Mouse (Mus musculus): ENCODE data around the gene Pdzd2. TPM values are rescaled to one million over a fixed set of nuclear protein-coding genes. Genes with fewer than 3 reads are reported as not detected.

The Pdzd2 gene
- polyA plus RNA-seq, 1 experiment = 9.3 TPM

DNA sequence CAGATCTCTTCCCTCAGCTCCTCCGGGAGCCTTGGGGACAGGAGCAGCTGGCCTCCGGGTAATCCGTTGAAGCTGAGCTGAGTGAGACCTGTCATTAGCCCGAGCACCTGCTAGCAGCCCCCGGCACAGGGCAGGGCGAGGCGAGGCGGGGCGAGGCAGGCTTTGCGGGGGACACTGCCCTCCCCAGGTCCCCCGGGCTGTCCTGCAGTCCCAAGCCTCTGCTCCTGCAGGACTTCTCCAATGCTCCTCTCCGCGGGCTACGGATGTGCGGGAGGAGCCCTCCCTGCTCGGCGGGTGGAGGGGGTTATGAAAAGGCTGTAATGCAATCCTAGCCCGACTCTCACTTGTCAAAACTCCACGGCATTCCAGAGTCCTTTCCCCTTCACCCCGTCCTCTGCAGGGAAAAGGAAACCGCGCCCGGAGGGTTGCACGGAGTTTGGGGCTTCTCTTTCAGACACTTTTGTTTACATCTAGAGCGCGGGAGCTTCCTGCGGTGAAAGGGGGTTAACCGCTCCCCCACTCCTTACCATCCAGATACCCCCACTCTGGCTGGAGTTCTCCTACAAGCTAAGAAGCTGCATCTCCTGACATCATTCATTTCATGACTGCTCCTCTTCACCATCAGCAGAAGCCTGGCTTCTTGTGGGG, 190.3 kb downstream of the Pdzd2 start:
- Histone ChIP-seq H3K36me3 (ENCODE audit: control insufficient read depth, insufficient read depth, low read length) (no peaks in the 10 kb centered on the region), H3K4me3 (ENCODE audit: control insufficient read depth, low read depth, low read length) (peak overlapping the region; percentile 75), H3K27me3 (ENCODE audit: control insufficient read depth, insufficient read depth, low read length) (no peaks in the 10 kb centered on the region), H3K4me1 (ENCODE audit: control insufficient read depth, insufficient read depth, low read length) (peaks cover 8% of the 10 kb centered on the region), H3K27ac (ENCODE audit: control insufficient read depth, insufficient read depth, low read depth, low read length) (peak overlapping the region; percentile 14)
- TF ChIP-seq CTCF (IDR thresholded peaks at IDR 0.05; ENCODE audit: control insufficient read depth, insufficient read depth, insufficient replicate concordance, low read depth, low read length) (no peak), POLR2A (IDR thresholded peaks at IDR 0.05; ENCODE audit: control insufficient read depth, low read depth, low read length) (no peak)

- no peak for TF ChIP-seq POLR2A (IDR thresholded peaks at IDR 0.05; ENCODE audit: control insufficient read depth, low read depth, low read length)
- TF ChIP-seq CTCF (IDR thresholded peaks at IDR 0.05; ENCODE audit: control insufficient read depth, insufficient read depth, insufficient replicate concordance, low read depth, low read length) = no peak
- H3K27ac ChIP-seq (ENCODE audit: control insufficient read depth, insufficient read depth, low read depth, low read length) = no peak overlapping the region
- peak overlapping the region; percentile 75; the same call in 1 of the 2 replicates for H3K4me3 ChIP-seq (ENCODE audit: control insufficient read depth, low read depth, low read length)
- no peaks in the 10 kb centered on the region for H3K27me3 ChIP-seq (ENCODE audit: control insufficient read depth, insufficient read depth, low read length)
- H3K4me1 ChIP-seq (ENCODE audit: control insufficient read depth, insufficient read depth, low read length) = peaks cover 8% of the 10 kb centered on the region
- no peaks in the 10 kb centered on the region for H3K36me3 ChIP-seq (ENCODE audit: control insufficient read depth, insufficient read depth, low read length)
Measured at GRCm38 (mm10) chr15:12548696-12549095, 191.0 kb downstream of the Pdzd2 start.

DNA sequence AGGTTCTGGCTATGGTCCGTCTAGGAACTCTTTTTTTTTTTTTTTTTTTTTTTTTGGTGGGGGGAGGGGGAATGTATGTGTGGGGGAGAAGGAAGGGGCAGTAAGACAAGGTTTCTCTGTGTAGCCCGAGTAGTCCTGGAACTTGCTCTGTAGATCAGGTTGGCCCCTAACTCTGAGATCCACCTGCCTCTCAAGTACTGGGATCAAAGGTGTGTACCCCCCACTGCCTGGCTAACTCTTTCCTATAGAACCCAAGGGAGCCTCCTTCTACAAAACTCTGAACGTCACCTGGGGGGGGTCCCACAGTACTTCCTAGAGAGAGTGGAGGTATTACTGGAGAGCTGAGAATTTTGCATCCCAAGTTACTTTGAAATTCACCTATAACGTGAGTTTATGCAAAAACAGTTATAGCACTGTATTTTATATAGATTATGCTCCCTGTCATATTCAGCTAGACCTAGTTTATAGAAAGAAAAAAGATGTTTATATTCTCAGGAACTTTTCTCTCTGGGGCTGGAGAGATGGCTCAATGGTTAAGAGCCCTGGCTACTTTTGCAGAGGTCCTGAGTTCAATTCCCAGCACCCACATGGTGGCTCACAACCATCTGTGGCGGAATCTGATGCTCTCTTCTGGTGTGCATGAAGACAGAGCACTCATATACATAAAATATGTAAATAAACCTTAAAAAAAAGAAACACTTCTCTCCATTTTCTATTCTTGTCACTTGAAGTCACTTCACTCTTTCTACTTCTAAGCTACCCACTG, 191.9 kb downstream of the Pdzd2 start:
- no peak overlapping the region for H3K4me3 ChIP-seq (ENCODE audit: control insufficient read depth, low read depth, low read length)
- no peak overlapping the region for H3K27ac ChIP-seq (ENCODE audit: control insufficient read depth, insufficient read depth, low read depth, low read length)
- H3K36me3 ChIP-seq (ENCODE audit: control insufficient read depth, insufficient read depth, low read length) = no peaks in the 10 kb centered on the region
- no peaks in the 10 kb centered on the region for H3K27me3 ChIP-seq (ENCODE audit: control insufficient read depth, insufficient read depth, low read length)
- H3K4me1 ChIP-seq (ENCODE audit: control insufficient read depth, insufficient read depth, low read length) = peaks cover 8% of the 10 kb centered on the region
- TF ChIP-seq CTCF (IDR thresholded peaks at IDR 0.05; ENCODE audit: control insufficient read depth, insufficient read depth, insufficient replicate concordance, low read depth, low read length) (no peak), POLR2A (IDR thresholded peaks at IDR 0.05; ENCODE audit: control insufficient read depth, low read depth, low read length) (no peak)

DNA sequence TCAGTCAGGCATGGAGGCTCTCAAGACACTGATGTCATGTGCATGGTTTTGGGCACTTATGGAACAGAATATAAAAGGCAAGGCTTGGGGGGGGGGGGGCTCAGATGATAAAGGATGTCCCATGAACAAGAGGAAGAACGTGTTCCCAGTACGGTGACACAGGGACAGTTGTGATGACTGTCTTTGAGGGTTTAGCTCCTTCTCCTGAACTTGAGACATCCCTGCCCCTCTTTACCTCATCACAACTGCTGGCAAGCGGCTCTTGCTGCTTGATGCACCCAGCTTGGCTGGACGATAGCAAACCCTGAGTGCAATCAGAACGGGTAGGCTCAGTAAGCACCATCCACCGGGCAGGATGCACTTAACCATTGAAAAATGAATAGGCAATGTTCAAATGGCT, 192.9 kb downstream of the Pdzd2 start:
- TF ChIP-seq CTCF (IDR thresholded peaks at IDR 0.05; ENCODE audit: control insufficient read depth, insufficient read depth, insufficient replicate concordance, low read depth, low read length) (no peak), POLR2A (IDR thresholded peaks at IDR 0.05; ENCODE audit: control insufficient read depth, low read depth, low read length) (no peak)
- H3K4me3 ChIP-seq (ENCODE audit: control insufficient read depth, low read depth, low read length) = no peak overlapping the region
- peaks cover 8% of the 10 kb centered on the region for H3K4me1 ChIP-seq (ENCODE audit: control insufficient read depth, insufficient read depth, low read length)

DNA sequence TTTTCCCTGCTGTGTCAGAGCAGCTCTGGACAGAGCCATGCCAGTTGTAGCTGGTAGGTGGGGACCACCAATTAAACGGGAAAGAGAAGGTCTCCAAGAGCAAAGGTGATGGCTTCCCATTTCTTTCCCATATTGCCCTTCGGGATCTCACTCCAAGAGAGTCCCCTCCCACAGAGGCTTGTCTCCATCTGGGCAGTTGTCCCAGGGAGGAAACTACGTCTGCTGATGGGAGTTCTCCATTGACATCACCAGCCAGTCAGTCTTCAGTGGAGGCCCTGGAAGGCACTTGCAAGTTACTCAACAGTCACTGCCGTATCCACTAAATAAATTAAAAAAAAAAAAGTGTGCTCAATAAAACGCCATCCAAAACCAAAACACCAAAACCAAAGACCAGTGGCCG, 194.1 kb downstream of the Pdzd2 start:
- no peak overlapping the region for H3K4me3 ChIP-seq (ENCODE audit: control insufficient read depth, low read depth, low read length)
- no peaks in the 10 kb centered on the region for H3K27me3 ChIP-seq (ENCODE audit: control insufficient read depth, insufficient read depth, low read length)
- no peak for TF ChIP-seq POLR2A (IDR thresholded peaks at IDR 0.05; ENCODE audit: control insufficient read depth, low read depth, low read length)
- no peak overlapping the region for H3K27ac ChIP-seq (ENCODE audit: control insufficient read depth, insufficient read depth, low read depth, low read length)
- peaks cover 8% of the 10 kb centered on the region for H3K4me1 ChIP-seq (ENCODE audit: control insufficient read depth, insufficient read depth, low read length)
- H3K36me3 ChIP-seq (ENCODE audit: control insufficient read depth, insufficient read depth, low read length) = no peaks in the 10 kb centered on the region

More for the DNA sequence above, 192.9 kb downstream of the Pdzd2 start:
- H3K27me3 ChIP-seq (ENCODE audit: control insufficient read depth, insufficient read depth, low read length) = no peaks in the 10 kb centered on the region
- no peak overlapping the region for H3K27ac ChIP-seq (ENCODE audit: control insufficient read depth, insufficient read depth, low read depth, low read length)
- no peaks in the 10 kb centered on the region for H3K36me3 ChIP-seq (ENCODE audit: control insufficient read depth, insufficient read depth, low read length)

DNA sequence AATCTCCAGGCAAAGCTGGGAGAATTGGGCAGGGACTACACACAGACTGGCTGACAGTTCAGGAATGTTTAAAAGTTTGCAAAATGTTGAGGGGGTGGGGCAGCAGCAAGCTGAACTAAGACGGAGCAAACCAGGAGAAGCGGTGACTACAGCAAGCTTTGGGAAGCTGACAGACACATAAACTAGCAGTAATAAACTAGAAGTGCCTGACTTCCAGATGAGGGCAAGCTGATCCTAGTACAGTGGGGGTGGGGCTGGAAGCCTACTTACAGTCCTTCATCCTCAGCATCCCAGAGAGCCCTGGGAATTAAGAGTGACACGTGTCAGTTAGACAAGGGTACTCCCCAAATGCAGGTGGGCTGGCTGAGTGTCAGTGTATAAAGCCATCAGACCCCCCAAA, 194.5 kb downstream of the Pdzd2 start:
- H3K27me3 ChIP-seq (ENCODE audit: control insufficient read depth, insufficient read depth, low read length) = no peaks in the 10 kb centered on the region
- H3K36me3 ChIP-seq (ENCODE audit: control insufficient read depth, insufficient read depth, low read length) = no peaks in the 10 kb centered on the region
- peaks cover 8% of the 10 kb centered on the region for H3K4me1 ChIP-seq (ENCODE audit: control insufficient read depth, insufficient read depth, low read length)
- H3K27ac ChIP-seq (ENCODE audit: control insufficient read depth, insufficient read depth, low read depth, low read length) = no peak overlapping the region
- peak overlapping the region; percentile 54; the same call in 1 of the 2 replicates for H3K4me3 ChIP-seq (ENCODE audit: control insufficient read depth, low read depth, low read length)
- no peak for TF ChIP-seq POLR2A (IDR thresholded peaks at IDR 0.05; ENCODE audit: control insufficient read depth, low read depth, low read length)

DNA sequence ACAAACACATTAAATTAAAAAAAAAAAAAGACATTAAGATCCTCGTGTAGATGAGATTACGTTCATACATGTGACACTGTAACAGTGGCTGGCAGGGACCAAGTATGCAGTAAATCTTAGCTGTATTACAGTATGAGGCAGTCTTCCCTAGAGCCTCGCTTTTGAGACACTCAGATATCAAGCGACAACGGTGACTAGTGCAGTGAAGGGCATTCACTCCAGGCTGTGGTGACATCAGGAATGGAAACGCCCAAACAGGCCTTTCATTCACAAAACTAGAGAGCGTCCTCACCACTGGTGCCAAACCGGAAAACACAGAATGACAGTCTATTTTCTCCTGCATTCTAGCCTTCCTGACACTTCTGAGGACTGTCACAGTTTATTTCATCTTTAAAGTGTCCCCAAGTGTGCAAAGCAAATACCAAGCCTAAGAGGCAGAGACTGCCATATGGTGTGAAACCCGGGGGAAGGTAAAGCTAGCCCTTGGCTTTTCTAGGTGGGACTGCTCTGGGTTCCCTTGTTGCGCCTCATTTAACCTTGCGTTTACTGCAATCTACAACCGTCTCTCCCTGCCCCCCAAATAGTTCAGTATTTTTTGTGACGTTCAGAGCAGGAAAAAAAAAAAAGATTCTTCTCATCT, 195.9 kb downstream of the Pdzd2 start:
- TF ChIP-seq POLR2A (IDR thresholded peaks at IDR 0.05; ENCODE audit: control insufficient read depth, low read depth, low read length) (no peak), CTCF (IDR thresholded peaks at IDR 0.05; ENCODE audit: control insufficient read depth, insufficient read depth, insufficient replicate concordance, low read depth, low read length) (no peak)
- Histone ChIP-seq H3K27me3 (ENCODE audit: control insufficient read depth, insufficient read depth, low read length) (no peaks in the 10 kb centered on the region), H3K4me1 (ENCODE audit: control insufficient read depth, insufficient read depth, low read length) (no peaks in the 10 kb centered on the region), H3K36me3 (ENCODE audit: control insufficient read depth, insufficient read depth, low read length) (no peaks in the 10 kb centered on the region), H3K4me3 (ENCODE audit: control insufficient read depth, low read depth, low read length) (no peak overlapping the region), H3K27ac (ENCODE audit: control insufficient read depth, insufficient read depth, low read depth, low read length) (no peak overlapping the region)

Measured in testis, adult 2 months (tissue).